Mouse (Mus musculus): Measurements from ENCODE around the gene Slc16a13. TPM values are rescaled to one million over a fixed set of nuclear protein-coding genes. Genes with fewer than 3 reads are reported as not detected.

The Slc16a13 gene
- 10.3 and 13.2 TPM in 2 replicates for polyA plus RNA-seq (2015; fragmentation: Nextera tagmentation; extraction: Ambion mirVana)

GRCm38 (mm10) chr11:70220731-70221602 lies at the start of gene Slc16a13:
Slc16a13 (minus strand) TSS chr11:70221064.
- H3K27me3 ChIP-seq: peaks cover 37% of the 10 kb centered on the region
- peak; percentile 90 for ATAC-seq (ENCODE audit: insufficient number of reproducible peaks, low FRiP score, low TSS enrichment, low read depth)
- under 1% methylated on average over 28 of the region's 28 CpGs for WGBS

DNA sequence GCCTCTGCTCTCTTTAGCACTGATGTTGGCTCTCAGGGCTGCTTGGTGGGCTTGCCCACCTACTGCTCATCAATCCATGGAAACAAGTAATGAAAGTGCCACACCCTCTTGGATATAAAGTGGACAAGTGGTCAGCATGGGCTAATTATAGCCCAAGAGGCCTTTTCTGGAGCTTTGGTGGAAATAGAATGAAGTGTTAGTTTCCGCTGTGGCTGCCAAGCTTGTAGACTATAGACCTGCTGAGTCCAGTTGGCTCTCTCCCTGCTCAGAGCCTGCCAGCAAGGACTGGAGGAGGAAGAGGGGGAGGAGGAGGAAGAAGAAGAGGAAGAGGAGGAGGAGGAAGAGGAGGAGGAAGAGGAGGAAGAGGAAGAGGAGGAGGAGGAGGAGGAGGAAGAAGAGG lies 45.5 kb upstream of the Slc16a13 start:
- 69% methylated on average over 1 of the region's 1 CpGs for WGBS
- 0 out of 2 replicates have a peak, but pooled peaks cover 3% of the 10 kb centered on the region for H3K4me1 ChIP-seq
- no peak for ATAC-seq (ENCODE audit: insufficient number of reproducible peaks, low FRiP score, low TSS enrichment, low read depth)
- peak overlapping the region; percentile 66 for H3K27ac ChIP-seq (replicated peaks)
- H3K4me2 ChIP-seq (replicated peaks): no peak overlapping the region
- H3K9ac ChIP-seq: no peak overlapping the region
- H3K9me3 ChIP-seq (replicated peaks): no peaks in the 10 kb centered on the region
- H3K4me3 ChIP-seq (replicated peaks): no peak overlapping the region
- H3K36me3 ChIP-seq: no peaks in the 10 kb centered on the region
- no peaks in the 10 kb centered on the region for H3K27me3 ChIP-seq

More at GRCm38 (mm10) chr11:70220731-70221602, at the start of gene Slc16a13:
- Histone ChIP-seq H3K4me2 (replicated peaks) (peak within 1 kb of the TSS; percentile 76), H3K9me3 (replicated peaks) (no peaks in the 10 kb centered on the region), H3K4me3 (replicated peaks) (peak within 1 kb of the TSS; percentile 51), H3K36me3 (0 out of 2 replicates have a peak, but pooled peaks cover 8% of the 10 kb centered on the region), H3K9ac (peak within 1 kb of the TSS; percentile 41), H3K27ac (replicated peaks) (peak within 1 kb of the TSS; percentile 87), H3K4me1 (peaks cover 28% of the 10 kb centered on the region)

- Histone ChIP-seq H3K4me2 (replicated peaks) (no peak overlapping the region), H3K9me3 (replicated peaks) (no peaks in the 10 kb centered on the region), H3K27me3 (no peaks in the 10 kb centered on the region), H3K4me3 (replicated peaks) (no peak overlapping the region), H3K36me3 (no peaks in the 10 kb centered on the region), H3K27ac (replicated peaks) (peak overlapping the region; percentile 80), H3K4me1 (0 out of 2 replicates have a peak, but pooled peaks cover 3% of the 10 kb centered on the region), H3K9ac (no peak overlapping the region)
- ATAC-seq (ENCODE audit: insufficient number of reproducible peaks, low FRiP score, low TSS enrichment, low read depth): no peak
- WGBS: 58% methylated on average over 4 of the region's 4 CpGs
Measured at GRCm38 (mm10) chr11:70265819-70266218, 45.0 kb upstream of the Slc16a13 start.

DNA sequence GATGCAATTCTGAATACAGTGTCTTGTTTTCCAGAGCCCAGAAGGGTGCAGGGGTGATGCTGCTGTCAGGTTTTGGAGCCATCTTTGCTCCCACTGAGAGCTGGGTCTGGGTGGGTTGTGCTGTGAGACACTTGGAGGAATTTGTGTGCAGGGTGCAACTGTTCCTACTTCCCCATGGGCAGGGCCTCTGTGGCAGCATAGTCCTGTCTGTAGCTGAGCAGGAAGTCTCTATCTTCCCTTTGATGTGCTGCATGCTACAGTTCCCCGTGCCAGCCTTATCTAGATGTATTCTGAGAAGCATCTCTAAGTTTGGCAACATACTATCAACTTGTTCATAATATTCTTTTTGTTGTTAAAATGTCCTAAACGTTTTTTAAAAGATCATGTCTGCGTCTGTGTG lies 44.4 kb upstream of the Slc16a13 start:
- no peak overlapping the region for H3K4me2 ChIP-seq (replicated peaks)
- H3K27me3 ChIP-seq: no peaks in the 10 kb centered on the region
- 41% methylated on average over 3 of the region's 3 CpGs for WGBS
- H3K9me3 ChIP-seq (replicated peaks): no peaks in the 10 kb centered on the region
- no peaks in the 10 kb centered on the region for H3K36me3 ChIP-seq
- ATAC-seq (ENCODE audit: insufficient number of reproducible peaks, low FRiP score, low TSS enrichment, low read depth): no peak
- peak overlapping the region; percentile 80 for H3K27ac ChIP-seq (replicated peaks)
- H3K9ac ChIP-seq: no peak overlapping the region
- H3K4me3 ChIP-seq (replicated peaks): no peak overlapping the region
- H3K4me1 ChIP-seq: 0 out of 2 replicates have a peak, but pooled peaks cover 3% of the 10 kb centered on the region

DNA sequence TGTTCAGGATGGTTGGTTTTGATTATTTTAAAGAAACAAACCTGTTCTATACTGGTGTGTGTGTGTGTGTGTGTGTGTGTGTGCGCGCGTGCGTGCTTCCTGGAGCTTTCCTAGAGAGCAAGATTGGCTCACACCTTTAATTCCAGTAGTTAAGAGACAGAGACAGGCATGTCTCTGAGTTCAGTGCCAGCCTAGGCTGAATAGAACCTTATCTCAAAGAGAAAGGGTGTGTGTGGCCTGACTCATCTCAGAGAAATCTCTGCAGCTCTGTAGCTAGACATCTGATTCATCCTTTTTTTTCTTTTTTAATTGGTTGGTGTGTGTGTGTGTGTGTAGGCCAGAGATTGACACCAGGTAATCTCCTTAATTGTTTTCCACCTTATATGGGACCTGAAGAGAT lies 38.2 kb upstream of the Slc16a13 start:
- no peaks in the 10 kb centered on the region for H3K36me3 ChIP-seq
- H3K4me2 ChIP-seq (replicated peaks): no peak overlapping the region
- H3K4me3 ChIP-seq (replicated peaks): no peak overlapping the region
- WGBS: 91% methylated on average over 4 of the region's 4 CpGs
- no peaks in the 10 kb centered on the region for H3K9me3 ChIP-seq (replicated peaks)
- no peak for ATAC-seq (ENCODE audit: insufficient number of reproducible peaks, low FRiP score, low TSS enrichment, low read depth)
- H3K9ac ChIP-seq: no peak overlapping the region
- H3K27ac ChIP-seq (replicated peaks): no peak overlapping the region
- H3K27me3 ChIP-seq: peaks cover 22% of the 10 kb centered on the region
- H3K4me1 ChIP-seq: peaks cover 14% of the 10 kb centered on the region

DNA sequence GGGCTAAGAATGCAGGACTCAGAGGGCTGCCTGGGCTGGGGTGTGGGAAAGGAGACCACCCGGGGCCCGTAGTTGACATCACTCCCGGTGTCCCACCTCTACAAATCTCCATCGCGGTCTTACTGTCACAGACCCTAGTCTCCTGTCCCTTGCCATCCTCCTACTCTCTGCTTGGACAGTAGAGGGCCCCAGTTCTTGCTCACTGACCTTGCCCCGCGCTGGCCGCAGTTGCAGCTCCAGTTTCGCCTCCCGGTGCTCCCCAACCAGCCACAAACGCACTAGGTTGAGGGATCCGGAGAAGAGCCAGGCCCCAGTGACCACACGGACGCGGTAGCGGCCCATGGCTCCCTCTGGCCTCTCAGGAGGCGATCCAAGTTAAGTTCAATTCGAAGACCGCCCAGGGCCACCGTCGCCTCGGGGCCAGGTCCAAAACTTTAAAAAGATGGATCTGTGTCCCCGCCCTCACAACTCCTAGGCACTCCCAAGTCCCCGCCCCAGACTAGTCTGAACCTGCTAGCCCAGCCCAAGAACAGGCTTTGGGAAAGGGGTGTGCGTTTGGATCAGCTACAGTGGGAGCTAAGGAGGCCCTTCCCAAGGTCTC lies 34.2 kb upstream of the Slc16a13 start, which contains the start of gene Alox12:
TSS of gene Alox12 (minus strand) at position 423 of the 601 bp plus-strand sequence.
- WGBS: 1% methylated on average over 25 of the region's 25 CpGs
- H3K36me3 ChIP-seq: no peaks in the 10 kb centered on the region
- H3K4me2 ChIP-seq (replicated peaks): peak within 1 kb of the TSS; percentile 53
- peak within 1 kb of the TSS; percentile 12; the same call in 1 of the 2 replicates for H3K27ac ChIP-seq (replicated peaks)
- peaks cover 18% of the 10 kb centered on the region for H3K4me1 ChIP-seq
- peak within 1 kb of the TSS; percentile 42 for H3K4me3 ChIP-seq (replicated peaks)
- 0 out of 2 replicates have a peak within 1 kb of the TSS, but pooled peaks have one; percentile 10 for H3K9ac ChIP-seq
- peaks cover 57% of the 10 kb centered on the region for H3K27me3 ChIP-seq
- H3K9me3 ChIP-seq (replicated peaks): no peaks in the 10 kb centered on the region
- no peak for ATAC-seq (ENCODE audit: insufficient number of reproducible peaks, low FRiP score, low TSS enrichment, low read depth)

DNA sequence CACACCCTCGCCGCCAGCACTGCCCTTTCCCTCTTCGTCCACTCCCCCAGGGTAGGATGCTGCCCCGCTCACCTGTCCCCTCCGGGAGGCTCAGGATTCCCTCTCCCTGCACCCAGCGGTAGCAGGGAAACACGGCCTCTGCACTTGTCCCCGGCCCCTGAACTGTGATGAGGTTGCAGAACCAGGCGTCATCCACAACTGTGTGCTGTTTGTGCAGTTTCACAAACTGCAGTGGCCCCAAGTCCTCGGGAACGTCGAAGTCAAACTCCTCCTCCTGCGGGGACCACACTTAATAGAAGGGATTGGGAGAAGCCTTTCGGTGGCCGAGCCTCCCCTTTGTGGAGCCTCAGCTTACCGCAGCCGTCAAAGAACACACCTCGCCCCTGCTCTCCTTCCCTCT lies 33.5 kb upstream of the Slc16a13 start:
- H3K9me3 ChIP-seq (replicated peaks): no peaks in the 10 kb centered on the region
- H3K4me3 ChIP-seq (replicated peaks): peak overlapping the region; percentile 42
- H3K4me1 ChIP-seq: peaks cover 18% of the 10 kb centered on the region
- no peak for ATAC-seq (ENCODE audit: insufficient number of reproducible peaks, low FRiP score, low TSS enrichment, low read depth)
- 2% methylated on average over 18 of the region's 18 CpGs for WGBS
- no peak overlapping the region for H3K9ac ChIP-seq
- H3K4me2 ChIP-seq (replicated peaks): peak overlapping the region; percentile 53
- no peak overlapping the region for H3K27ac ChIP-seq (replicated peaks)
- H3K27me3 ChIP-seq: peaks cover 59% of the 10 kb centered on the region
- H3K36me3 ChIP-seq: no peaks in the 10 kb centered on the region

DNA sequence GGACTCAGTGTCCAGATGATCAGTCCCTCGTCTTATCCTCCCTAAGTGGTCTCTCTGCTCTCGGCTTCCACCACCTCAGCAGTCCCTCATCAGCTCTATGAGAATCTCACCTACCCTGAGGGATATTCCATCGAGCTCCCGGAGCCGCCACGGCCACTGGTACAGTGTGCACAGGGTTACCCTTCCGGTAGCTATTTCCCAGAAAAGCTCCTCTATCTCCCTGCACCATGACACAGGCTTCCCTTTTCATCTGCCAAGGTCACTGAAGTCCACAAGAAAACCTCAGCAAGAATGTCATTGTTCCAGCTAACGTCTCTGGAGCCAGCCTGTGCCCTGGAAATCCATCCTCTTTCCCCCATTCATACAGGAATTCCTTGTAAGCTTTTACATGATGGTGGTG lies 31.0 kb upstream of the Slc16a13 start:
- H3K4me1 ChIP-seq: peaks cover 18% of the 10 kb centered on the region
- WGBS: 75% methylated on average over 8 of the region's 8 CpGs
- ATAC-seq (ENCODE audit: insufficient number of reproducible peaks, low FRiP score, low TSS enrichment, low read depth): no peak
- H3K36me3 ChIP-seq: no peaks in the 10 kb centered on the region
- H3K9ac ChIP-seq: no peak overlapping the region
- no peak overlapping the region for H3K27ac ChIP-seq (replicated peaks)
- no peak overlapping the region for H3K4me2 ChIP-seq (replicated peaks)
- no peaks in the 10 kb centered on the region for H3K9me3 ChIP-seq (replicated peaks)
- peaks cover 59% of the 10 kb centered on the region for H3K27me3 ChIP-seq
- H3K4me3 ChIP-seq (replicated peaks): no peak overlapping the region

- Histone ChIP-seq H3K27me3 (peaks cover 51% of the 10 kb centered on the region), H3K4me2 (replicated peaks) (no peak overlapping the region), H3K9ac (no peak overlapping the region), H3K4me1 (peaks cover 15% of the 10 kb centered on the region), H3K36me3 (no peaks in the 10 kb centered on the region), H3K27ac (replicated peaks) (no peak overlapping the region), H3K9me3 (replicated peaks) (no peaks in the 10 kb centered on the region), H3K4me3 (replicated peaks) (no peak overlapping the region)
- no peak for ATAC-seq (ENCODE audit: insufficient number of reproducible peaks, low FRiP score, low TSS enrichment, low read depth)
- WGBS: 70% methylated on average over 11 of the region's 11 CpGs
Measured at GRCm38 (mm10) chr11:70250150-70250549, 29.3 kb upstream of the Slc16a13 start.

DNA sequence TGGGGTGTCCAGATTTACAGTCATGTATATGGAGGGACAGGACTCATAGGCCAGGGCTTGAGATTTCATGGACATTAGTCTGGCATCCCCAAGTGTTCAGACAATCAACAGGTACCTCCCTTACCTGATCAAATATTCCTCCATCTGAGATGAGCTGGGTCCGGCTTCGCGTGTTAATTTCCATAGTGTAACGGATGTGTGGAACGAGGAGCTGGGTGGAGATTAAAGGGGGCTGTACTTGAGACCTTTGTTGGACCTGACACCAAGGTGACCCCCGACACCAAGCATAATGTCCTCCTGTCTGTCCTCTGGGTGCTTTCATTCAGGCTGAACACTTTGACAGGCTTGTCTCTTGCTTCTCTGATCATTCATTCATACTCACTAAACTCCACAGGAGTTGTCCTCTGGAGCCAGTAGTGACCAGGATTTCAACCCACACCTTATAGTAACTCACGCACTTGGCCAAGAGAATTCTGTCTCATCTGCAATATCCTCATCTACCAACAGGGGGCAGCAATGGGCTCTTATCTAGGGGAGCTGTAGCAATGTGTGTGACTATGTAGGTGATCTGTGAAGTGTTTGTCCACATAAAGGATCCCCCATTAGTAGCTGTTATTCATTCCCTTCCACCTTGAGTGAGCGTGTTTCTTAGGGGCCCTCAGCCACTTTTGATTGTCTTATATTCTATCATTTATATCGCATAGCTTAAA lies 26.4 kb upstream of the Slc16a13 start:
- Histone ChIP-seq H3K4me2 (replicated peaks) (no peak overlapping the region), H3K9me3 (replicated peaks) (no peaks in the 10 kb centered on the region), H3K4me1 (no peaks in the 10 kb centered on the region), H3K27me3 (peaks cover 26% of the 10 kb centered on the region), H3K36me3 (no peaks in the 10 kb centered on the region), H3K4me3 (replicated peaks) (no peak overlapping the region), H3K27ac (replicated peaks) (no peak overlapping the region), H3K9ac (no peak overlapping the region)
- WGBS: 42% methylated on average over 9 of the region's 9 CpGs
- ATAC-seq (ENCODE audit: insufficient number of reproducible peaks, low FRiP score, low TSS enrichment, low read depth): no peak

- H3K9me3 ChIP-seq (replicated peaks): no peaks in the 10 kb centered on the region
- H3K4me1 ChIP-seq: peaks cover 21% of the 10 kb centered on the region
- H3K36me3 ChIP-seq: no peaks in the 10 kb centered on the region
- 68% methylated on average over 11 of the region's 11 CpGs for WGBS
- H3K4me2 ChIP-seq (replicated peaks): no peak overlapping the region
- H3K27me3 ChIP-seq: 0 out of 2 replicates have a peak, but pooled peaks cover 6% of the 10 kb centered on the region
- no peak overlapping the region for H3K27ac ChIP-seq (replicated peaks)
- no peak overlapping the region for H3K4me3 ChIP-seq (replicated peaks)
- no peak overlapping the region for H3K9ac ChIP-seq
- ATAC-seq (ENCODE audit: insufficient number of reproducible peaks, low FRiP score, low TSS enrichment, low read depth): no peak
Measured at GRCm38 (mm10) chr11:70242591-70242990, 21.7 kb upstream of the Slc16a13 start.
